Mouse (Mus musculus) lung, postnatal 0 days (tissue): ENCODE data around the gene Atg7.

Source experiments
- CTCF ChIP-seq: IDR thresholded peaks from 2 replicates; pipeline ENCODE4 v1.5.1; 2016; ENCODE audit warnings: antibody characterized with exemption, mild to moderate bottlenecking
- EP300 ChIP-seq: IDR thresholded peaks from 2 replicates; pipeline ENCODE4 v1.6.1; 2016; ENCODE audit warnings: antibody characterized with exemption, mild to moderate bottlenecking, control low read depth

- TF ChIP-seq CTCF (no peak), EP300 (no peak)
These were observed 49.8 kb downstream of the Atg7 start for GRCm38 (mm10) chr6:114692691-114693090.
